In genomic region chr1:91413030-91413506, GRCm38 (mm10) we compare ENCODE assay signal across 8 mouse cellular contexts. TPM values are rescaled to one million over a fixed set of nuclear protein-coding genes. Genes with fewer than 3 reads are reported as not detected.
DNase-seq lines count a peak whose midpoint lies in the region; ATAC-seq and TF ChIP-seq lines count a peak whose summit lies in the region.

No protein-coding gene starts in this region.

- TF ChIP-seq CTCF in stomach, postnatal 0 days (IDR thresholded peaks at IDR 0.05; ENCODE audit: low read depth), result no peak

- intact Hi-C loops in heart, postnatal 10 days (cut with DNase I), result no loop called here

- H3K9ac ChIP-seq in forebrain, embryonic 13.5 days, result peak overlapping the region; percentile 95
- H3K9ac ChIP-seq in liver, embryonic 16.5 days (ENCODE audit: low read depth, low read length), result peak overlapping the region; percentile 76
- peak overlapping the region; percentile 91 for H3K9ac ChIP-seq in neural tube, embryonic 12.5 days
- H3K9ac ChIP-seq in stomach, postnatal 0 days (ENCODE audit: low read length), result peak overlapping the region; percentile 84

- no peak for TF ChIP-seq EP300 in stomach, postnatal 0 days (optimal IDR thresholded peaks at IDR 0.05)

- DNase-seq in ES-CJ7 (ENCODE audit: low read depth, low spot score), result peak; percentile 98
- peak; percentile 95 to 97 for DNase-seq in heart, postnatal 10 days
- DNase-seq in kidney, postnatal 4 days, result peak; percentile 95 to 98
- DNase-seq in stomach, postnatal 0 days (ENCODE audit: low spot score), result peak; percentile 95

- no peaks in the 10 kb centered on the region for H3K27me3 ChIP-seq in forebrain, embryonic 13.5 days
- H3K27me3 ChIP-seq in liver, embryonic 16.5 days (ENCODE audit: control insufficient read depth, insufficient read depth, low read depth, low read length), result peaks cover 4% of the 10 kb centered on the region; the same call in 1 of the 2 replicates
- no peaks in the 10 kb centered on the region for H3K27me3 ChIP-seq in neural tube, embryonic 12.5 days (replicated peaks)
- H3K27me3 ChIP-seq in stomach, postnatal 0 days (ENCODE audit: control insufficient read depth, insufficient read depth, low read length), result no peaks in the 10 kb centered on the region

- ATAC-seq in cerebellum, adult (ENCODE audit: insufficient number of reproducible peaks, low FRiP score, low TSS enrichment), result peak; percentile 92
- ATAC-seq in forebrain, embryonic 13.5 days, result peak; percentile 91
- peak; percentile 95 for ATAC-seq in liver, embryonic 16.5 days (ENCODE audit: low read depth)
- ATAC-seq in neural tube, embryonic 12.5 days (ENCODE audit: low FRiP score, low read depth), result peak; percentile 89
- peak; percentile 93 for ATAC-seq in stomach, postnatal 0 days (ENCODE audit: low FRiP score, low TSS enrichment)

- no peaks in the 10 kb centered on the region for H3K9me3 ChIP-seq in forebrain, embryonic 13.5 days (replicated peaks)
- H3K9me3 ChIP-seq in liver, embryonic 16.5 days (replicated peaks; ENCODE audit: control insufficient read depth, low read length), result no peaks in the 10 kb centered on the region
- no peaks in the 10 kb centered on the region for H3K9me3 ChIP-seq in neural tube, embryonic 12.5 days
- no peaks in the 10 kb centered on the region for H3K9me3 ChIP-seq in stomach, postnatal 0 days (ENCODE audit: control insufficient read depth, low read length)

- H3K27ac ChIP-seq in forebrain, embryonic 13.5 days, result peak overlapping the region; percentile 99
- H3K27ac ChIP-seq in liver, embryonic 16.5 days (ENCODE audit: low read length), result peak overlapping the region; percentile 58
- H3K27ac ChIP-seq in neural tube, embryonic 12.5 days, result peak overlapping the region; percentile 91
- H3K27ac ChIP-seq in stomach, postnatal 0 days (replicated peaks), result peak overlapping the region; percentile 84

- H3K4me2 ChIP-seq in forebrain, embryonic 13.5 days, result peak overlapping the region; percentile 92
- peak overlapping the region; percentile 94 for H3K4me2 ChIP-seq in liver, embryonic 16.5 days (ENCODE audit: low read depth, low read length)
- peak overlapping the region; percentile 97 for H3K4me2 ChIP-seq in neural tube, embryonic 12.5 days (replicated peaks)
- peak overlapping the region; percentile 98 for H3K4me2 ChIP-seq in stomach, postnatal 0 days (replicated peaks; ENCODE audit: low read depth)

- under 1% methylated on average over 34 of the region's 34 CpGs for WGBS in forebrain, embryonic 13.5 days
- under 1% methylated on average over 34 of the region's 34 CpGs for WGBS in liver, embryonic 16.5 days (ENCODE audit: insufficient replicate concordance)
- WGBS in neural tube, embryonic 12.5 days, result 0% methylated on average over 34 of the region's 34 CpGs
- WGBS in stomach, postnatal 0 days, result under 1% methylated on average over 34 of the region's 34 CpGs

- H3K4me1 ChIP-seq in forebrain, embryonic 13.5 days, result peaks cover 50% of the 10 kb centered on the region
- peaks cover 13% of the 10 kb centered on the region for H3K4me1 ChIP-seq in liver, embryonic 16.5 days (ENCODE audit: control insufficient read depth, low read depth, low read length)
- H3K4me1 ChIP-seq in neural tube, embryonic 12.5 days, result peaks cover 38% of the 10 kb centered on the region
- H3K4me1 ChIP-seq in stomach, postnatal 0 days (replicated peaks; ENCODE audit: control insufficient read depth, insufficient read depth), result peaks cover 11% of the 10 kb centered on the region

- peak overlapping the region; percentile 84 for H3K4me3 ChIP-seq in forebrain, embryonic 13.5 days
- peak overlapping the region; percentile 78 for H3K4me3 ChIP-seq in liver, embryonic 16.5 days (ENCODE audit: low read depth, low read length)
- H3K4me3 ChIP-seq in neural tube, embryonic 12.5 days, result peak overlapping the region; percentile 81
- H3K4me3 ChIP-seq in stomach, postnatal 0 days (ENCODE audit: low read depth, low read length), result peak overlapping the region; percentile 79

- H3K36me3 ChIP-seq in forebrain, embryonic 13.5 days (ENCODE audit: poor library complexity, severe bottlenecking), result peaks cover 20% of the 10 kb centered on the region
- H3K36me3 ChIP-seq in liver, embryonic 16.5 days (ENCODE audit: control insufficient read depth, insufficient read depth), result no peaks in the 10 kb centered on the region
- no peaks in the 10 kb centered on the region; the same call in 1 of the 2 replicates for H3K36me3 ChIP-seq in neural tube, embryonic 12.5 days
- 0 out of 2 replicates have a peak, but pooled peaks cover 3% of the 10 kb centered on the region for H3K36me3 ChIP-seq in stomach, postnatal 0 days (ENCODE audit: control insufficient read depth, insufficient read depth, low read length)

RNA-seq across cellular contexts. Expression of gene Hes6, which starts 0.8 kb away (rescaled TPM):
- polyA plus RNA-seq in forebrain, embryonic 13.5 days (2015; fragmentation: Nextera tagmentation; extraction: Ambion mirVana), result 314 and 322 TPM in 2 replicates
- 10 to 100 TPM; 22.2 to 25.0 TPM for total RNA-seq in heart, postnatal 10 days (2021)
- 18.6 and 19.7 TPM in 2 replicates for polyA plus RNA-seq in liver, embryonic 16.5 days (2015; fragmentation: Nextera tagmentation; extraction: Ambion mirVana)
- 360 and 364 TPM in 2 replicates for polyA plus RNA-seq in neural tube, embryonic 12.5 days (2016; fragmentation: Nextera tagmentation; extraction: Ambion mirVana)
- 40.7 and 43.1 TPM in 2 replicates for polyA plus RNA-seq in stomach, postnatal 0 days (2015; fragmentation: Nextera tagmentation; extraction: Ambion mirVana)

RNA-seq across cellular contexts. Expression of gene Ilkap, which starts 14.5 kb away (rescaled TPM):
- 162 and 181 TPM in 2 replicates for polyA plus RNA-seq in forebrain, embryonic 13.5 days (2015; fragmentation: Nextera tagmentation; extraction: Ambion mirVana)
- total RNA-seq in heart, postnatal 10 days (2021), result 10 to 100 TPM; 48.5 to 54.9 TPM
- polyA plus RNA-seq in liver, embryonic 16.5 days (2015; fragmentation: Nextera tagmentation; extraction: Ambion mirVana), result 57.6 and 63.2 TPM in 2 replicates
- polyA plus RNA-seq in neural tube, embryonic 12.5 days (2016; fragmentation: Nextera tagmentation; extraction: Ambion mirVana), result 148 and 153 TPM in 2 replicates
- polyA plus RNA-seq in stomach, postnatal 0 days (2015; fragmentation: Nextera tagmentation; extraction: Ambion mirVana), result 58.1 and 60.1 TPM in 2 replicates

RNA-seq across cellular contexts. Expression of gene Per2, which starts 46.1 kb away (rescaled TPM):
- polyA plus RNA-seq in forebrain, embryonic 13.5 days (2015; fragmentation: Nextera tagmentation; extraction: Ambion mirVana), result 2.6 and 3.8 TPM in 2 replicates
- total RNA-seq in heart, postnatal 10 days (2021), result 10 to 100 TPM in 1 of 2 experiments, 1 to 10 TPM in 1; 7.5 to 21.1 TPM
- 3.6 and 4.1 TPM in 2 replicates for polyA plus RNA-seq in liver, embryonic 16.5 days (2015; fragmentation: Nextera tagmentation; extraction: Ambion mirVana)
- 2.8 and 3.6 TPM in 2 replicates for polyA plus RNA-seq in neural tube, embryonic 12.5 days (2016; fragmentation: Nextera tagmentation; extraction: Ambion mirVana)
- 2.4 and 2.8 TPM in 2 replicates for polyA plus RNA-seq in stomach, postnatal 0 days (2015; fragmentation: Nextera tagmentation; extraction: Ambion mirVana)

RNA-seq across cellular contexts. Expression of gene Erfe, which starts 46.8 kb away (rescaled TPM):
- 0.54 and 0.67 TPM in 2 replicates for polyA plus RNA-seq in forebrain, embryonic 13.5 days (2015; fragmentation: Nextera tagmentation; extraction: Ambion mirVana)
- total RNA-seq in heart, postnatal 10 days (2021), result under 1 TPM; 0.32 to 0.45 TPM
- 2.5 and 3.9 TPM in 2 replicates for polyA plus RNA-seq in liver, embryonic 16.5 days (2015; fragmentation: Nextera tagmentation; extraction: Ambion mirVana)
- 0.19 and 0.33 TPM in 2 replicates for polyA plus RNA-seq in neural tube, embryonic 12.5 days (2016; fragmentation: Nextera tagmentation; extraction: Ambion mirVana)
- polyA plus RNA-seq in stomach, postnatal 0 days (2015; fragmentation: Nextera tagmentation; extraction: Ambion mirVana), result 1.2 and 1.5 TPM in 2 replicates

Comparison
In these comparisons a context has a peak if more than half of its experiments do, and no peak if none do; other contexts are left out.
1. Peak in every context shown above with its lines: DNase-seq, ATAC-seq, H3K4me3 ChIP-seq and H3K27ac ChIP-seq.